Mouse (Mus musculus): ENCODE results near the gene Cdh12. TPM values are rescaled to one million over a fixed set of nuclear protein-coding genes. Genes with fewer than 3 reads are reported as not detected.
A peak's percentile ranks its signal among the peaks of the same experiment; 100 is the strongest.
"Not testable (repeated sequence)": the region's sequence is repeated elsewhere in the genome, so short reads cannot be mapped to it uniquely, and the experiment has no call there.

The Cdh12 gene
- polyA plus RNA-seq, 1 experiment from 2014 or later = 5.7 TPM

- no peaks in the 10 kb centered on the region; the same call in 1 of the 2 replicates for H3K4me1 ChIP-seq (replicated peaks; ENCODE audit: control insufficient read depth, insufficient read depth, low read length)
- H3K27ac ChIP-seq (ENCODE audit: low read length) = peak overlapping the region; percentile 53
- H3K9ac ChIP-seq (replicated peaks; ENCODE audit: low read depth, low read length) = no peak overlapping the region
- WGBS = 40% methylated on average over 4 of the region's 4 CpGs
- no peak overlapping the region for H3K4me3 ChIP-seq (replicated peaks; ENCODE audit: low read length)
- H3K4me2 ChIP-seq (ENCODE audit: low read length) = no peak overlapping the region
- no peaks in the 10 kb centered on the region for H3K9me3 ChIP-seq (ENCODE audit: control insufficient read depth, low read length)
- no peaks in the 10 kb centered on the region for H3K36me3 ChIP-seq (ENCODE audit: control insufficient read depth, insufficient read depth)
- ATAC-seq = peak; percentile 93
- no peaks in the 10 kb centered on the region for H3K27me3 ChIP-seq (replicated peaks; ENCODE audit: control insufficient read depth, insufficient read depth, low read length)
Measured at GRCm38 (mm10) chr15:21180191-21180590, 731.1 kb downstream of the Cdh12 start.

- H3K9ac ChIP-seq (replicated peaks; ENCODE audit: low read depth, low read length) = no peak overlapping the region
- no peaks in the 10 kb centered on the region for H3K9me3 ChIP-seq (ENCODE audit: control insufficient read depth, low read length)
- no peaks in the 10 kb centered on the region for H3K4me1 ChIP-seq (replicated peaks; ENCODE audit: control insufficient read depth, insufficient read depth, low read length)
- ATAC-seq = no peak
- no peak overlapping the region for H3K27ac ChIP-seq (ENCODE audit: low read length)
- WGBS = 56% methylated on average over 1 of the region's 1 CpGs
- H3K4me2 ChIP-seq (ENCODE audit: low read length) = no peak overlapping the region
- no peaks in the 10 kb centered on the region for H3K36me3 ChIP-seq (ENCODE audit: control insufficient read depth, insufficient read depth)
- H3K4me3 ChIP-seq (replicated peaks; ENCODE audit: low read length) = no peak overlapping the region
- H3K27me3 ChIP-seq (replicated peaks; ENCODE audit: control insufficient read depth, insufficient read depth, low read length) = no peaks in the 10 kb centered on the region
Measured at GRCm38 (mm10) chr15:21185799-21186198, 736.7 kb downstream of the Cdh12 start.

DNA sequence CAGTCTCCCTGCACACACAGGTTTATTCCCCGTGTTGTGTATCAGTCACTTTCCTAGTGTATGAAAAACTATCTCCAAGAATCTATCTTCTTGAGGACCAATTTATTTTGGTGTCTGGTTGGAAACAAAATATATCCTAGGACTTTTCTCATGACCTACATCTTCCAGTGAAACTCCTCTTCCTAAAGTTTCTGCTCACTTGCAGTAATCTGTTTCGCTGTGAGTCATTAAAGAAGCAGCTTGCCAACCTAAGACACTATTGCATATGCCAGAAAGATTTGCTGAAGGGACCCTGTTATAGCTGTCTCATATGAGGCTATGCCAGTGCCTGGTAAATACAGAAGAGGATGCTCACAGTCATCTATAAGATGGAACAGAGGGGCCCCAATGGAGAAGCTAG, 761.0 kb downstream of the Cdh12 start:
- H3K27me3 ChIP-seq (replicated peaks; ENCODE audit: control insufficient read depth, insufficient read depth, low read length); H3K36me3 ChIP-seq (ENCODE audit: control insufficient read depth, insufficient read depth); H3K4me1 ChIP-seq (replicated peaks; ENCODE audit: control insufficient read depth, insufficient read depth, low read length); H3K4me3 ChIP-seq (replicated peaks; ENCODE audit: low read length); H3K27ac ChIP-seq (ENCODE audit: low read length); ATAC-seq; H3K9me3 ChIP-seq (ENCODE audit: control insufficient read depth, low read length); H3K9ac ChIP-seq (replicated peaks; ENCODE audit: low read depth, low read length); H3K4me2 ChIP-seq (ENCODE audit: low read length): not testable (repeated sequence)
- 90% methylated on average over 2 of the region's 2 CpGs for WGBS

DNA sequence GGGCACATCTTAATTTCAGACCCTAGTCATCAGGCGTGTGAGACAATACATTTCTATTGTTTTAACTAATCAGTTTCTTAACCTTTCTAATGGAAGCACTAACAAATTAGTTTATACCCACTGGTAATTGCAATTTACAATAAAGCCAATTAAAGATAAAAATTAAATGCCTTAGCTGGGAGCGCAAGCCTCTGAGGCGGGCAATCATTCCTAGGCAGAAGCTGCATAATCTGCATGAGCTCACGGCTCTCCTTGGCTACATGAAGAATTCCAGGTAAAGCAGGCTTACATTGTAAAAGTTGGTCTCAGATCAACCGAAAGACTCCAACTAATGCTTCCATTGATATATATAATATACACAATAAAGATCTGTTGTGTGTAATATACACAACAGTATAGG, 773.9 kb downstream of the Cdh12 start:
- WGBS = 59% methylated on average over 5 of the region's 5 CpGs
- ATAC-seq = no peak
- no peaks in the 10 kb centered on the region for H3K4me1 ChIP-seq (replicated peaks; ENCODE audit: control insufficient read depth, insufficient read depth, low read length)

DNA sequence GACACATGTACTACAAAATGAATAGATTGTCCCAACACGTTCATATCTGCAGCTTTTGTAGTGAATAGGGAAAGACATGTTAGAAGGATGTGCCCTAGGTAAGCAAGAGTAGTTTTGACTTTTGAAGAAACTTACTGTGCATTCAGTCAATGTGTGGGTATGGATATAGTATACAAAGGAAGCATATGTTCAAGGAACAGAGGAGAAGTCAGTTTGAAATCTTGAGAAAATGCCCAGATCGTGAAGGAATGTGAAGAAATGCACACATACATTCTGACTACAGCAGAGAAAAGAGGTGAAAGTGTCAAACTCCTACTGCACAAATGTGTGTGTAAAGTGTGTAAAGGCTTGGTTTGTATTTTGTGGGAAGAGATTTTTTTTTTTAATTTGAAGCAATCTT, 812.3 kb downstream of the Cdh12 start:
- Histone ChIP-seq H3K4me1 (replicated peaks; ENCODE audit: control insufficient read depth, insufficient read depth, low read length) (no peaks in the 10 kb centered on the region), H3K9me3 (ENCODE audit: control insufficient read depth, low read length) (no peaks in the 10 kb centered on the region), H3K36me3 (ENCODE audit: control insufficient read depth, insufficient read depth) (no peaks in the 10 kb centered on the region), H3K4me2 (ENCODE audit: low read length) (no peak overlapping the region), H3K27me3 (replicated peaks; ENCODE audit: control insufficient read depth, insufficient read depth, low read length) (no peaks in the 10 kb centered on the region), H3K27ac (ENCODE audit: low read length) (no peak overlapping the region), H3K9ac (replicated peaks; ENCODE audit: low read depth, low read length) (no peak overlapping the region), H3K4me3 (replicated peaks; ENCODE audit: low read length) (no peak overlapping the region)
- 93% methylated on average over 2 of the region's 2 CpGs for WGBS
- ATAC-seq = no peak

More for the DNA sequence above, 773.9 kb downstream of the Cdh12 start:
- no peaks in the 10 kb centered on the region for H3K9me3 ChIP-seq (ENCODE audit: control insufficient read depth, low read length)
- H3K9ac ChIP-seq (replicated peaks; ENCODE audit: low read depth, low read length) = no peak overlapping the region
- no peaks in the 10 kb centered on the region for H3K36me3 ChIP-seq (ENCODE audit: control insufficient read depth, insufficient read depth)
- no peak overlapping the region for H3K27ac ChIP-seq (ENCODE audit: low read length)
- H3K27me3 ChIP-seq (replicated peaks; ENCODE audit: control insufficient read depth, insufficient read depth, low read length) = no peaks in the 10 kb centered on the region
- no peak overlapping the region for H3K4me2 ChIP-seq (ENCODE audit: low read length)
- no peak overlapping the region for H3K4me3 ChIP-seq (replicated peaks; ENCODE audit: low read length)

- H3K27ac ChIP-seq (ENCODE audit: low read length) = no peak overlapping the region
- no peak overlapping the region for H3K4me2 ChIP-seq (ENCODE audit: low read length)
Measured at GRCm38 (mm10) chr15:21269856-21270255, 820.8 kb downstream of the Cdh12 start.

GRCm38 (mm10) chr15:21297051-21297450, 848.0 kb downstream of the Cdh12 start:
- Histone ChIP-seq H3K4me1 (replicated peaks; ENCODE audit: control insufficient read depth, insufficient read depth, low read length) (no peaks in the 10 kb centered on the region), H3K9me3 (ENCODE audit: control insufficient read depth, low read length) (no peaks in the 10 kb centered on the region), H3K4me3 (replicated peaks; ENCODE audit: low read length) (no peak overlapping the region), H3K9ac (replicated peaks; ENCODE audit: low read depth, low read length) (no peak overlapping the region), H3K4me2 (ENCODE audit: low read length) (no peak overlapping the region), H3K36me3 (ENCODE audit: control insufficient read depth, insufficient read depth) (no peaks in the 10 kb centered on the region), H3K27ac (ENCODE audit: low read length) (no peak overlapping the region), H3K27me3 (replicated peaks; ENCODE audit: control insufficient read depth, insufficient read depth, low read length) (no peaks in the 10 kb centered on the region)
- WGBS = 84% methylated on average over 1 of the region's 1 CpGs
- no peak for ATAC-seq

More at GRCm38 (mm10) chr15:21269856-21270255, 820.8 kb downstream of the Cdh12 start:
- Histone ChIP-seq H3K9ac (replicated peaks; ENCODE audit: low read depth, low read length) (no peak overlapping the region), H3K9me3 (ENCODE audit: control insufficient read depth, low read length) (no peaks in the 10 kb centered on the region), H3K4me1 (replicated peaks; ENCODE audit: control insufficient read depth, insufficient read depth, low read length) (no peaks in the 10 kb centered on the region), H3K27me3 (replicated peaks; ENCODE audit: control insufficient read depth, insufficient read depth, low read length) (no peaks in the 10 kb centered on the region), H3K36me3 (ENCODE audit: control insufficient read depth, insufficient read depth) (no peaks in the 10 kb centered on the region), H3K4me3 (replicated peaks; ENCODE audit: low read length) (no peak overlapping the region)
- whole genome bisulfite sequencing = 94% methylated on average over 1 of the region's 1 CpGs
- no peak for ATAC-seq

- Histone ChIP-seq H3K27ac (ENCODE audit: low read length) (no peak overlapping the region), H3K36me3 (ENCODE audit: control insufficient read depth, insufficient read depth) (no peaks in the 10 kb centered on the region), H3K27me3 (replicated peaks; ENCODE audit: control insufficient read depth, insufficient read depth, low read length) (no peaks in the 10 kb centered on the region), H3K9me3 (ENCODE audit: control insufficient read depth, low read length) (no peaks in the 10 kb centered on the region), H3K9ac (replicated peaks; ENCODE audit: low read depth, low read length) (no peak overlapping the region), H3K4me2 (ENCODE audit: low read length) (no peak overlapping the region), H3K4me3 (replicated peaks; ENCODE audit: low read length) (no peak overlapping the region), H3K4me1 (replicated peaks; ENCODE audit: control insufficient read depth, insufficient read depth, low read length) (no peaks in the 10 kb centered on the region)
- WGBS = 41% methylated on average over 3 of the region's 3 CpGs
- peak; percentile 66 for ATAC-seq
Measured at GRCm38 (mm10) chr15:21315457-21315856, 866.4 kb downstream of the Cdh12 start.

GRCm38 (mm10) chr15:21343853-21344252, 894.8 kb downstream of the Cdh12 start:
- H3K4me1 ChIP-seq (replicated peaks; ENCODE audit: control insufficient read depth, insufficient read depth, low read length) = no peaks in the 10 kb centered on the region; the same call in 1 of the 2 replicates
- H3K27me3 ChIP-seq (replicated peaks; ENCODE audit: control insufficient read depth, insufficient read depth, low read length) = no peaks in the 10 kb centered on the region
- no peak overlapping the region for H3K9ac ChIP-seq (replicated peaks; ENCODE audit: low read depth, low read length)
- H3K27ac ChIP-seq (ENCODE audit: low read length) = no peak overlapping the region
- H3K36me3 ChIP-seq (ENCODE audit: control insufficient read depth, insufficient read depth) = no peaks in the 10 kb centered on the region
- ATAC-seq = peak; percentile 62
- no peaks in the 10 kb centered on the region for H3K9me3 ChIP-seq (ENCODE audit: control insufficient read depth, low read length)
- H3K4me2 ChIP-seq (ENCODE audit: low read length) = no peak overlapping the region
- H3K4me3 ChIP-seq (replicated peaks; ENCODE audit: low read length) = no peak overlapping the region

- peak; percentile 66 for ATAC-seq
- Histone ChIP-seq H3K4me1 (replicated peaks; ENCODE audit: control insufficient read depth, insufficient read depth, low read length) (no peaks in the 10 kb centered on the region; the same call in 1 of the 2 replicates), H3K4me3 (replicated peaks; ENCODE audit: low read length) (no peak overlapping the region), H3K27ac (ENCODE audit: low read length) (no peak overlapping the region), H3K27me3 (replicated peaks; ENCODE audit: control insufficient read depth, insufficient read depth, low read length) (no peaks in the 10 kb centered on the region), H3K36me3 (ENCODE audit: control insufficient read depth, insufficient read depth) (no peaks in the 10 kb centered on the region), H3K9me3 (ENCODE audit: control insufficient read depth, low read length) (no peaks in the 10 kb centered on the region), H3K4me2 (ENCODE audit: low read length) (no peak overlapping the region), H3K9ac (replicated peaks; ENCODE audit: low read depth, low read length) (no peak overlapping the region)
- 8% methylated on average over 2 of the region's 2 CpGs for WGBS
Measured at GRCm38 (mm10) chr15:21344323-21344722, 895.3 kb downstream of the Cdh12 start.
